Mouse (Mus musculus) stomach, embryonic 16.5 days (tissue): Measurements from ENCODE around the gene Gm49405. TPM values are rescaled to one million over a fixed set of nuclear protein-coding genes. Genes with fewer than 3 reads are reported as not detected.
"Not testable (repeated sequence)": the region's sequence is repeated elsewhere in the genome, so short reads cannot be mapped to it uniquely, and the experiment has no call there.

Experiments used
- ATAC-seq: fragments of 200-750 bp; cut with Nextera tagmentation; 2 replicates; pipeline ENCODE4 v1.8.0; 2017; ENCODE audit warnings: moderate number of reproducible peaks, moderate TSS enrichment; ENCODE audit not compliant: insufficient read depth, low FRiP score
- H3K27ac ChIP-seq: fragments of 300-500 bp; sonication (generic); 2 replicates; pipeline ENCODE4 v1.5.1; 2014; ENCODE audit warnings: low read length
- H3K27me3 ChIP-seq: fragments of 300-500 bp; sonication (generic); 2 replicates; pipeline ENCODE4 v1.6.1; 2014; ENCODE audit warnings: low read length, control low read depth, mixed read lengths; ENCODE audit not compliant: control insufficient read depth, insufficient read depth
- H3K36me3 ChIP-seq: fragments of 300-500 bp; sonication (generic); 2 replicates; pipeline ENCODE4 v1.6.1; 2014; ENCODE audit warnings: low read length; ENCODE audit not compliant: control insufficient read depth, insufficient read depth
- H3K4me1 ChIP-seq: fragments of 300-500 bp; sonication (generic); 2 replicates; pipeline ENCODE4 v1.6.1; 2014; ENCODE audit warnings: low read length, control low read depth, mixed read lengths; ENCODE audit not compliant: control insufficient read depth, insufficient read depth
- H3K4me2 ChIP-seq: fragments of 300-500 bp; sonication (generic); 2 replicates; pipeline ENCODE4 v1.6.1; 2014; ENCODE audit warnings: low read depth, low read length, mixed read lengths
- H3K4me3 ChIP-seq: fragments of 300-500 bp; sonication (generic); replicated peaks from 2 replicates; pipeline ENCODE4 v1.5.1; 2014; ENCODE audit warnings: mild to moderate bottlenecking, low read length
- H3K9ac ChIP-seq: fragments of 300-500 bp; sonication (generic); 2 replicates; pipeline ENCODE4 v1.6.1; 2014; ENCODE audit warnings: low read length
- H3K9me3 ChIP-seq: fragments of 300-500 bp; sonication (generic); replicated peaks from 2 replicates; pipeline ENCODE4 v1.6.1; 2016; ENCODE audit warnings: low read length, control low read depth; ENCODE audit not compliant: control insufficient read depth
- WGBS: fragments of 180-500 bp; shearing (Covaris S2); extraction: QIAGEN DNeasy Blood & Tissue Kit; methylation state at CpG from one replicate; pipeline ENCODE4 v1.1.7; 2014; 5-methylcytosine and 5-hydroxymethylcytosine counted together
- polyA plus RNA-seq: library from polyadenylated mRNA; unstranded; fragments of >200 nt; fragmentation: Nextera tagmentation; extraction: Ambion mirVana; gene quantifications from 2 replicates; pipeline ENCODE4 v1.2.1, GENCODE M21; 2015

Gene Gm49405
- polyA plus RNA-seq, 1 experiment from 2014 or later: 2.8 TPM

DNA sequence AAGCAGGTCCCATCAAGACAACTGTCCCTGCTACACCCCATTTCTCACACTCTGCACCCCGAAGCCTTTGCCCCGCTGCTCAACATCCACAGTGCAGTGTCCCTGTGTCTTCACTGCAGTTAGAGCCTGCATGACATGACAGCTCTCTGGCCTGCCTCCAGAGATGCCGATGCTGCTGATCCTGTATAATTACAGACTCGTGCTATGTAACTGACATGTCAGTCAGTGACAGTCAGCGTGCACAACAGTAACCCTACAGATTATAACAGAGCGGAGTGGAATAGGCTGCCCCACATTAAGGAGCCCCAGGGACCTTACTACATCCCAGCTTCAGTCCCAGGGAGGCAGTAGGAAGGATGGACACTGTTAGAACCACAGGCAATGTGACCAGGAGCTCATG, 38.6 kb upstream of the Gm49405 start:
- H3K4me2 ChIP-seq, H3K9me3 ChIP-seq, H3K27me3 ChIP-seq, H3K27ac ChIP-seq, H3K4me1 ChIP-seq, H3K36me3 ChIP-seq, H3K9ac ChIP-seq, H3K4me3 ChIP-seq, ATAC-seq: not testable (repeated sequence)
- WGBS: 78% methylated on average over 6 of the region's 6 CpGs

DNA sequence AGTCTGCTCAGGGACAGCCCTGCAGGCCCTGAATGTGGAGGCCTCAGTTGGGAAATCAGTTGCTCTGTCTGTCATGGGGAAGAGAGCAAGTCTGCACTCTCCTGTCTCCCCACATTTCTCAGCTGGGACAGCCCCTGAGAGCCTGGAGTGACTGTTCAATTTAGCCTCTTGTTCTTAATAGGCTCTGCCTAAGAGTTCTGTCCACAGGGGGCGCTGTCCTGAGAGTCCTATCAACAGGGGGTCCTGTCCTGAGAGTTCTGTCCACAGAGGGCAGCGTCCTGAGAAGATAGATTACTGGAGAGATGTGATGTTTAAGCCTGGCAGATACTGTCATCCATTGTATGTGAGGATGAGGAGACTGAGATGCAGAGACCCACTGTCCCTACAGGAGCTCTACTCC, 38.0 kb upstream of the Gm49405 start:
- no peak overlapping the region for H3K4me2 ChIP-seq
- ATAC-seq: no peak

DNA sequence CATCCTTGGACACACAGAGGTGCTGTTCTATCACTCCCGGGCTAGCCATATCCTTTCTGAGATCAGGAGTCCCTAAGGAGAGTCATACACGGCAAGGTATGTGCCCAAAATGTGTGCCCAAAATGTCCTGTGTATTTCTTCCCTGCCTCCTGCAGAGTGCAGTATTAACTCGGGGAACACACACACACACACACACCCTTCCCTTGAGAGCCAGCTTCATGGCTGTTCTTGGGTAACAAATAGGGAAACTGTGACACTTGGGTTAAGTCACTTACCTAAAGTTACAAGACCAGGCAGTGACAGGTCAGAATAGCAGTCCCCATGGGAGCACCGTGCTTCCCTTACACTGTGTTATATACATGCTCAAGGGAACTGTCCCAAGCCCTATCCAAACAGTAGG, 36.4 kb upstream of the Gm49405 start:
- Histone ChIP-seq H3K9me3 (no peaks in the 10 kb centered on the region), H3K4me1 (no peaks in the 10 kb centered on the region), H3K4me3 (no peak overlapping the region), H3K27me3 (no peaks in the 10 kb centered on the region), H3K9ac (no peak overlapping the region), H3K27ac (no peak overlapping the region), H3K36me3 (no peaks in the 10 kb centered on the region), H3K4me2 (no peak overlapping the region)
- 63% methylated on average over 4 of the region's 4 CpGs for WGBS
- no peak for ATAC-seq

More for the DNA sequence above, 38.0 kb upstream of the Gm49405 start:
- H3K27me3 ChIP-seq: no peaks in the 10 kb centered on the region
- 13% methylated on average over 2 of the region's 2 CpGs for WGBS
- no peaks in the 10 kb centered on the region for H3K36me3 ChIP-seq
- no peak overlapping the region for H3K9ac ChIP-seq
- H3K4me1 ChIP-seq: no peaks in the 10 kb centered on the region
- no peak overlapping the region for H3K4me3 ChIP-seq
- no peaks in the 10 kb centered on the region for H3K9me3 ChIP-seq
- no peak overlapping the region for H3K27ac ChIP-seq

DNA sequence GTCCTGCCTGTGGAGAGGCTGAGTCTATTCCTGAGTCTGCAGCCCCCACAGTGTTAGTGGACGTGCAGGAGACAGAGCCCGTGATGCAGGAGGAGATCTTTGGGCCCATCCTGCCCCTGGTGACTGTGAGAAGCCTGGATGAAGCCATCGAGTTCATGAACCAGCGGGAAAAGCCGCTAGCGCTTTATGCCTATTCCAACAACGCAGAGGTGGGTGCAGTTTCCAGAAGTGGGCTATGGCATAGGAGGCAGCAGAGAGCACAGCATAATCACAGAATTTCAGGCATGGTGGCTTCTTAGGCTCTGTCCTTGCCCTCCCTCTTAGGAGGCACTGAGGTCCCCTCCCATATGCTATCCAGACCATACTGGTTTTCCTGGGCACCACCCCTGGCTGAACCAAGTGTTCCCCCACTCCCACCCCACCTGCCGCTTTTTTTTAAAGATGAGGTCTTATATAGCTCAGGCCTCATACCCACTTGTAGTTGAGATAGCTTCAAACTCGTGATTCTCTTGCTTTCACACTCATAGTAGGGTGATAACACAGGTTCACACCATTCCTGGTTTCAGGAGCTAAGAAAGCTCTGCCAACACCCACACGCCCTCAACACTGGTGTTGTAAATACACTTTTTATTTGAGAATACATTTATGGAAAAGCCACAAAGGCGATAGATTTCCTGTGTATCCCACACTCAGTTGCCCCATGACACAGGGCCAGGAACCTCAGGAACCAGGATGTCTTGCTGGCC, 33.9 kb upstream of the Gm49405 start:
- no peak overlapping the region for H3K27ac ChIP-seq
- H3K9ac ChIP-seq: no peak overlapping the region
- H3K4me3 ChIP-seq: no peak overlapping the region
- H3K27me3 ChIP-seq: no peaks in the 10 kb centered on the region
- ATAC-seq: no peak
- H3K9me3 ChIP-seq: no peaks in the 10 kb centered on the region
- no peak overlapping the region for H3K4me2 ChIP-seq
- peaks cover 4% of the 10 kb centered on the region; the same call in 1 of the 2 replicates for H3K4me1 ChIP-seq
- H3K36me3 ChIP-seq: no peaks in the 10 kb centered on the region
- WGBS: 70% methylated on average over 11 of the region's 11 CpGs

- ATAC-seq: no peak
- H3K4me3 ChIP-seq: no peak overlapping the region
- H3K27me3 ChIP-seq: no peaks in the 10 kb centered on the region
- no peak overlapping the region for H3K4me2 ChIP-seq
- no peak overlapping the region for H3K9ac ChIP-seq
- H3K9me3 ChIP-seq: no peaks in the 10 kb centered on the region
- 56% methylated on average over 3 of the region's 3 CpGs for WGBS
- no peaks in the 10 kb centered on the region for H3K36me3 ChIP-seq
- H3K4me1 ChIP-seq: peaks cover 4% of the 10 kb centered on the region; the same call in 1 of the 2 replicates
- no peak overlapping the region for H3K27ac ChIP-seq
Observed at GRCm38 (mm10) chr19:3967258-3967657, 33.2 kb upstream of the Gm49405 start.

- peak within 1 kb of the TSS; percentile 3 for H3K4me3 ChIP-seq
Observed at GRCm38 (mm10) chr19:3972229-3972628, 28.2 kb upstream of the Gm49405 start, which contains the start of gene Aldh3b2. Gene Aldh3b2, plus strand, starts transcription at chr19:3972328.

GRCm38 (mm10) chr19:3974608-3975007, 25.8 kb upstream of the Gm49405 start:
- not testable (repeated sequence) for H3K9me3 ChIP-seq, H3K36me3 ChIP-seq, H3K4me3 ChIP-seq, H3K9ac ChIP-seq, ATAC-seq, H3K27ac ChIP-seq, H3K4me1 ChIP-seq, H3K4me2 ChIP-seq, H3K27me3 ChIP-seq
- 76% methylated on average over 6 of the region's 6 CpGs for WGBS

More at GRCm38 (mm10) chr19:3972229-3972628, 28.2 kb upstream of the Gm49405 start, which contains the start of gene Aldh3b2:
- WGBS: 26% methylated on average over 9 of the region's 9 CpGs
- H3K4me2 ChIP-seq: peak within 1 kb of the TSS; percentile 17; the same call in 1 of the 2 replicates
- ATAC-seq: peak; percentile 87; the same call in 1 of the 2 replicates
- H3K4me1 ChIP-seq: peaks cover 4% of the 10 kb centered on the region; the same call in 1 of the 2 replicates
- H3K27me3 ChIP-seq: no peaks in the 10 kb centered on the region
- 0 out of 2 replicates have a peak within 1 kb of the TSS, but pooled peaks have one; percentile 43 for H3K9ac ChIP-seq
- no peaks in the 10 kb centered on the region for H3K36me3 ChIP-seq
- H3K9me3 ChIP-seq: no peaks in the 10 kb centered on the region
- H3K27ac ChIP-seq: peak within 1 kb of the TSS; percentile 40

DNA sequence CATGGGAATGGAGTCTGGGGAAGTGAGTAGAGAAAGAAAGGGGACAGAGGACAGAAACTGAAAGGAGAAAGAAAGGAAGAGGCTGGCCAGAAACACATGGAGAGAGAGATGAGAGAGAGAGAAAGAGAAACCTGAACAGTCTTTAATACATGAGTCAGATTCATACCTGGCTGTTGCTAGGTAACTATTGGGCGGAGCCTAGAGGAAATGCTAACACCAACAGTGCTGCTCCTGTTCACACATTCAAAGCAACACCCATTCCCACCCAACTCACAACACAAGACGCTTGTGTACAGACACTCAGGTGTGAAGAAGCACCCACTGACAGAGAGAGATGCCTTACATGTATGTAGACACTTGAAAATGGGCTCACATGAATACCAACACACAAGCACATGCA, 24.6 kb upstream of the Gm49405 start:
- no peak overlapping the region for H3K4me2 ChIP-seq
- no peak overlapping the region for H3K9ac ChIP-seq
- ATAC-seq: no peak
- H3K4me3 ChIP-seq: no peak overlapping the region
- H3K27me3 ChIP-seq: no peaks in the 10 kb centered on the region
- no peaks in the 10 kb centered on the region for H3K9me3 ChIP-seq
- H3K27ac ChIP-seq: no peak overlapping the region; the same call in 1 of the 2 replicates
- H3K36me3 ChIP-seq: no peaks in the 10 kb centered on the region
- WGBS: 61% methylated on average over 2 of the region's 2 CpGs
- 0 out of 2 replicates have a peak, but pooled peaks cover 2% of the 10 kb centered on the region for H3K4me1 ChIP-seq

- 11% methylated on average over 4 of the region's 4 CpGs for WGBS
- Histone ChIP-seq H3K4me2 (no peak overlapping the region), H3K27me3 (no peaks in the 10 kb centered on the region), H3K9me3 (no peaks in the 10 kb centered on the region), H3K27ac (no peak overlapping the region), H3K4me1 (0 out of 2 replicates have a peak, but pooled peaks cover 2% of the 10 kb centered on the region), H3K36me3 (no peaks in the 10 kb centered on the region), H3K4me3 (no peak overlapping the region), H3K9ac (no peak overlapping the region; the same call in 1 of the 2 replicates)
- ATAC-seq: peak; percentile 74
Observed at GRCm38 (mm10) chr19:3980309-3980708, 20.1 kb upstream of the Gm49405 start.
